In the genomic region with DNA sequence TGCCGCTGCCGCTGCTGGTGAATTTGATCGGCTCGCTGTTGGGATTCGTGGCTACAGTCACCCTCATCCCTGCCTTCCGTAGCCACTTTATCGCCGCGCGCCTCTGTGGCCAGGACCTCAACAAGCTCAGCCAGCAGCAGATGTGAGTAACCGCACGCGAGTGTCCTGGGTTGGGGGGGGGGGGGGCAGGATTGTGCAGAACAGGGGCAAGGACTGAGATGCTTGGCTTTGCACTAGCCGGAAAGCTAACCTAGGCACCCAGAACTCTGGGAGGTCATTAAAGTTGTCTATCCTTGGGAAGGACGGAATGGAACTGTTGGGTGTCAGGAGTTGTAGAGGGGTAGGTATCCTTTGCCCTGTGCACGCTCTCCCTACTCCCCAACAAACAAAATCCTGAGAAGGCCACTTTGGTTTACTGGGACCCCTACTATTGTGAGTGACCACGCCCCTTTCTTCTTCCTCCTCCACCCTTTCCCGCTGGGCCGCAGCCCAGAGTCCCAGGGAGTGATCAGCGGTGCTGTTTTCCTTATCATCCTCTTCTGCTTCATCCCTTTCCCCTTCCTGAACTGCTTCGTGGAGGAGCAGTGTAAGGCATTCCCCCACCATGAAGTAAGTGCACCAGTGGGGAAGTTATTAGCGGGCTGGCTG, we compare ENCODE assay signal across 8 mouse cellular contexts. TPM values are rescaled to one million over a fixed set of nuclear protein-coding genes. Genes with fewer than 3 reads are reported as not detected.
DNase-seq lines count a peak whose midpoint lies in the region; ATAC-seq and TF ChIP-seq lines count a peak whose summit lies in the region.

No protein-coding gene starts in this region.

- H3K4me2 ChIP-seq in embryonic facial prominence, embryonic 15.5 days (replicated peaks) = peak overlapping the region; percentile 73
- peak overlapping the region; percentile 89 for H3K4me2 ChIP-seq in liver, embryonic 12.5 days
- peak overlapping the region; percentile 81 for H3K4me2 ChIP-seq in neural tube, embryonic 11.5 days (ENCODE audit: low read depth)

- no peaks in the 10 kb centered on the region for H3K9me3 ChIP-seq in embryonic facial prominence, embryonic 15.5 days (replicated peaks)
- no peaks in the 10 kb centered on the region for H3K9me3 ChIP-seq in liver, embryonic 12.5 days (replicated peaks)
- no peaks in the 10 kb centered on the region for H3K9me3 ChIP-seq in neural tube, embryonic 11.5 days (ENCODE audit: control insufficient read depth, low read length)

- H3K4me3 ChIP-seq in left cerebral cortex, adult 2 months = peak overlapping the region; percentile 84
- peak overlapping the region; percentile 80 for H3K4me3 ChIP-seq in embryonic facial prominence, embryonic 15.5 days (replicated peaks)
- peak overlapping the region; percentile 86 for H3K4me3 ChIP-seq in liver, embryonic 12.5 days
- H3K4me3 ChIP-seq in neural tube, embryonic 11.5 days (ENCODE audit: low read depth, low read length) = peak overlapping the region; percentile 84

- WGBS in embryonic facial prominence, embryonic 15.5 days = under 1% methylated on average over 22 of the region's 22 CpGs
- WGBS in liver, embryonic 12.5 days (ENCODE audit: insufficient replicate concordance) = 1% methylated on average over 22 of the region's 22 CpGs
- WGBS in neural tube, embryonic 11.5 days = under 1% methylated on average over 22 of the region's 22 CpGs

- H3K27me3 ChIP-seq in embryonic facial prominence, embryonic 15.5 days = no peaks in the 10 kb centered on the region
- no peaks in the 10 kb centered on the region for H3K27me3 ChIP-seq in liver, embryonic 12.5 days (replicated peaks)
- no peaks in the 10 kb centered on the region for H3K27me3 ChIP-seq in neural tube, embryonic 11.5 days (ENCODE audit: control insufficient read depth, insufficient read depth, low read length)

- TF ChIP-seq CTCF in left cerebral cortex, adult 2 months (IDR thresholded peaks at IDR 0.05) = no peak

- H3K4me1 ChIP-seq in embryonic facial prominence, embryonic 15.5 days = peaks cover 13% of the 10 kb centered on the region
- peaks cover 20% of the 10 kb centered on the region for H3K4me1 ChIP-seq in liver, embryonic 12.5 days
- H3K4me1 ChIP-seq in neural tube, embryonic 11.5 days (ENCODE audit: control insufficient read depth, insufficient read depth, low read length) = peaks cover 5% of the 10 kb centered on the region; the same call in 1 of the 2 replicates

- intact Hi-C loops in left cerebral cortex, adult 2 months (cut with DNase I) = no loop called here
- intact Hi-C loops in heart, postnatal 36 days (cut with DNase I) = no loop called here

- no peak for DNase-seq in left cerebral cortex, adult 2 months (ENCODE audit: extremely low spot score in 1 of 2, low spot score in 2 of 2)
- no peak for DNase-seq in left cerebral cortex, adult 9 months (ENCODE audit: low spot score in 2 of 2)
- DNase-seq in heart, postnatal 36 days = peak; percentile 52 to 65
- DNase-seq in neural tube, embryonic 11.5 days (ENCODE audit: low spot score) = peak; percentile 40
- no peak for DNase-seq in thymus, adult 18-20 months
- DNase-seq in layer of hippocampus, adult 18-20 months (ENCODE audit: low spot score in 2 of 2) = no peak

- ATAC-seq in embryonic facial prominence, embryonic 15.5 days (ENCODE audit: insufficient number of reproducible peaks, low FRiP score, low TSS enrichment, low read depth) = peak; percentile 53
- ATAC-seq in liver, embryonic 12.5 days = peak; percentile 58
- ATAC-seq in neural tube, embryonic 11.5 days (ENCODE audit: insufficient read depth, low FRiP score, low TSS enrichment) = peak; percentile 51

- peak overlapping the region; percentile 76 for H3K9ac ChIP-seq in embryonic facial prominence, embryonic 15.5 days
- peak overlapping the region; percentile 92 for H3K9ac ChIP-seq in liver, embryonic 12.5 days
- peak overlapping the region; percentile 92 for H3K9ac ChIP-seq in neural tube, embryonic 11.5 days (ENCODE audit: low read length)

- peaks cover 29% of the 10 kb centered on the region for H3K36me3 ChIP-seq in embryonic facial prominence, embryonic 15.5 days
- peaks cover 42% of the 10 kb centered on the region for H3K36me3 ChIP-seq in liver, embryonic 12.5 days
- H3K36me3 ChIP-seq in neural tube, embryonic 11.5 days (ENCODE audit: control insufficient read depth, insufficient read depth, low read length) = peaks cover 6% of the 10 kb centered on the region

- peak overlapping the region; percentile 86 for H3K27ac ChIP-seq in left cerebral cortex, adult 2 months
- H3K27ac ChIP-seq in embryonic facial prominence, embryonic 15.5 days (replicated peaks) = peak overlapping the region; percentile 94
- H3K27ac ChIP-seq in liver, embryonic 12.5 days = peak overlapping the region; percentile 93
- peak overlapping the region; percentile 84 for H3K27ac ChIP-seq in neural tube, embryonic 11.5 days (ENCODE audit: low read depth, low read length)

RNA-seq across cellular contexts. Expression of a gene that starts 1.4 kb away (rescaled TPM):
- total RNA-seq in left cerebral cortex, adult 2 months (2021) = 10 to 100 TPM; 13.8 to 14.6 TPM
- 31.4 and 37.2 TPM in 2 replicates for polyA plus RNA-seq in embryonic facial prominence, embryonic 15.5 days (2015; fragmentation: Nextera tagmentation; extraction: Ambion mirVana)
- total RNA-seq in heart, postnatal 36 days (2021) = 10 to 100 TPM; 18.6 to 22.4 TPM
- polyA plus RNA-seq in liver, embryonic 12.5 days (2016; fragmentation: Nextera tagmentation; extraction: Ambion mirVana) = 21.9 and 24.0 TPM in 2 replicates
- 47.6 and 48.6 TPM in 2 replicates for polyA plus RNA-seq in neural tube, embryonic 11.5 days (2014; fragmentation: Nextera tagmentation; extraction: Ambion mirVana)
- total RNA-seq in layer of hippocampus, adult 18-20 months (2021) = 10 to 100 TPM; 14.7 to 15.7 TPM

RNA-seq across cellular contexts. Expression of a gene that starts 7.1 kb away (rescaled TPM):
- 100 to 1,000 TPM; 190 to 222 TPM for total RNA-seq in left cerebral cortex, adult 2 months (2021)
- 9.1 and 10.3 TPM in 2 replicates for polyA plus RNA-seq in embryonic facial prominence, embryonic 15.5 days (2015; fragmentation: Nextera tagmentation; extraction: Ambion mirVana)
- 10 to 100 TPM; 14.0 to 14.2 TPM for total RNA-seq in heart, postnatal 36 days (2021)
- polyA plus RNA-seq in liver, embryonic 12.5 days (2016; fragmentation: Nextera tagmentation; extraction: Ambion mirVana) = 12.3 and 13.0 TPM in 2 replicates
- 14.9 and 17.1 TPM in 2 replicates for polyA plus RNA-seq in neural tube, embryonic 11.5 days (2014; fragmentation: Nextera tagmentation; extraction: Ambion mirVana)
- 100 to 1,000 TPM; 197 to 228 TPM for total RNA-seq in layer of hippocampus, adult 18-20 months (2021)

RNA-seq across cellular contexts. Expression of a gene that starts 7.3 kb away (rescaled TPM):
- total RNA-seq in left cerebral cortex, adult 2 months (2021) = 10 to 100 TPM; 46.1 to 53.2 TPM
- polyA plus RNA-seq in embryonic facial prominence, embryonic 15.5 days (2015; fragmentation: Nextera tagmentation; extraction: Ambion mirVana) = 288 and 326 TPM in 2 replicates
- total RNA-seq in heart, postnatal 36 days (2021) = 10 to 100 TPM; 13.3 to 13.6 TPM
- polyA plus RNA-seq in liver, embryonic 12.5 days (2016; fragmentation: Nextera tagmentation; extraction: Ambion mirVana) = 233 and 239 TPM in 2 replicates
- polyA plus RNA-seq in neural tube, embryonic 11.5 days (2014; fragmentation: Nextera tagmentation; extraction: Ambion mirVana) = 366 and 382 TPM in 2 replicates
- total RNA-seq in layer of hippocampus, adult 18-20 months (2021) = 10 to 100 TPM; 46.1 to 47.7 TPM

RNA-seq across cellular contexts. Expression of a gene that starts 16.8 kb away (rescaled TPM):
- total RNA-seq in left cerebral cortex, adult 2 months (2021) = 10 to 100 TPM; 20.8 to 21.1 TPM
- 93.0 and 99.4 TPM in 2 replicates for polyA plus RNA-seq in embryonic facial prominence, embryonic 15.5 days (2015; fragmentation: Nextera tagmentation; extraction: Ambion mirVana)
- total RNA-seq in heart, postnatal 36 days (2021) = 10 to 100 TPM; 41.1 to 49.8 TPM
- 1,354 and 1,355 TPM in 2 replicates for polyA plus RNA-seq in liver, embryonic 12.5 days (2016; fragmentation: Nextera tagmentation; extraction: Ambion mirVana)
- 139 and 140 TPM in 2 replicates for polyA plus RNA-seq in neural tube, embryonic 11.5 days (2014; fragmentation: Nextera tagmentation; extraction: Ambion mirVana)
- total RNA-seq in layer of hippocampus, adult 18-20 months (2021) = 10 to 100 TPM; 18.9 to 21.2 TPM

RNA-seq across cellular contexts. Expression of a gene that starts 21.7 kb away (rescaled TPM):
- 10 to 100 TPM; 28.9 to 29.3 TPM for total RNA-seq in left cerebral cortex, adult 2 months (2021)
- polyA plus RNA-seq in embryonic facial prominence, embryonic 15.5 days (2015; fragmentation: Nextera tagmentation; extraction: Ambion mirVana) = 23.0 and 26.6 TPM in 2 replicates
- 1 to 10 TPM; 7.8 to 8.7 TPM for total RNA-seq in heart, postnatal 36 days (2021)
- 16.2 and 17.2 TPM in 2 replicates for polyA plus RNA-seq in liver, embryonic 12.5 days (2016; fragmentation: Nextera tagmentation; extraction: Ambion mirVana)
- polyA plus RNA-seq in neural tube, embryonic 11.5 days (2014; fragmentation: Nextera tagmentation; extraction: Ambion mirVana) = 23.6 and 26.9 TPM in 2 replicates
- total RNA-seq in layer of hippocampus, adult 18-20 months (2021) = 10 to 100 TPM; 30.0 to 30.6 TPM

Comparison
In these comparisons a context has a peak if more than half of its experiments do, and no peak if none do; other contexts are left out.
1. DNase-seq: peak in heart, postnatal 36 days (2 of 2) and neural tube, embryonic 11.5 days (single experiment); none in left cerebral cortex, adult 2 months (0 of 2), left cerebral cortex, adult 9 months (0 of 2), thymus, adult 18-20 months (0 of 2) and layer of hippocampus, adult 18-20 months (0 of 2).
2. RNA of a gene that starts 7.1 kb away (total RNA-seq): 197 to 228 TPM in layer of hippocampus, adult 18-20 months and 190 to 222 TPM in left cerebral cortex, adult 2 months; 14.0 to 14.2 TPM in heart, postnatal 36 days; every median in the first group is over 10 times any median in the second.
3. Peak in every context shown above with its lines, with median percentiles within 50 percentile points of each other: H3K27ac ChIP-seq, H3K4me3 ChIP-seq, ATAC-seq, H3K4me2 ChIP-seq and H3K9ac ChIP-seq.